Mouse (Mus musculus) NIH3T3 (cell line): ENCODE results near the gene Gm26897.

Experiments used
- DNase-seq: peaks from one replicate; pipeline ENCODE4 v3.0.0-alpha.2; 2012; ENCODE audit warnings: low read depth

Gene Gm26897

GRCm38 (mm10) chr5:111733851-111734250 lies at the start of gene Gm26897:
TSS of gene Gm26897 (plus strand) at chr5:111733924.
- no peak for DNase-seq

DNA sequence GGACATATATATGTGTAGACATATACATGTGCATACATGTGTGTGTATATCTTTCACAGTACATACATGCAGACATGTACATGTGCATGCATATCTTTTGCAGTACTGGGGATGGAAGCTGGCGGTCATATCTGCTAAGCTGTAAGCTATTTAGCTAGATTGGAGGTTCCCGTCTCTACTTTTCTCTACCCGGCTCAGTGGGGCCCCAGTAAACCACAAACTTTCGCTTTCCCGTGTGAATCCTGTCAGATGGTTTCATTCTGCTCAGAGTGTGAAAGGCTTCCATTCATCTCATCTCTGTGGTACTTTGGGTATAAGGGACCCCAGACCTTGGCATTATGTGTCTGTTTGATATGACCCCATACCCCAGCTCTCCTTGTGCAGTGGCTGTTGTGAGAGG lies 46.4 kb upstream of the Gm26897 start:
- DNase-seq: no peak

- no peak for DNase-seq
Observed at GRCm38 (mm10) chr5:111688584-111688983, 45.1 kb upstream of the Gm26897 start.

DNA sequence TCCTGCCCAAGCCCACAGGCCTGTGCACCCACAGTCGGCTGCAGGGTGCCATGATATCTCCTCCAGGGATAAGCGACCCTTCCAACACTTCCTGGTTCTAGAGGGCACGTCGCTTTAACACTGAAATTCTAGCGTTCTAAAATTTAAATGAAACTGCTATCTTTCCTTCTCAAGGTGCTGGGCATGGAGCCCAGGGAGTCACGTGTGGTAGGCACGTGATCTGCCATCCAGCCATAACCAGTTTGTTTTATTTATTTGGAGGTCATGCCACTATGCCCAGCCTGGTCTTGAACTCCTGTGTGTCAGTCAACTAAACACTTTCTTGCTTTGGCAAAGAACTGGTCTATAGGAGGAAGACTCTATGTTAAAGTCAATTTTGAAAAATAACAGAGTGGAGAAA lies 35.7 kb upstream of the Gm26897 start:
- DNase-seq: peak; percentile 66

DNA sequence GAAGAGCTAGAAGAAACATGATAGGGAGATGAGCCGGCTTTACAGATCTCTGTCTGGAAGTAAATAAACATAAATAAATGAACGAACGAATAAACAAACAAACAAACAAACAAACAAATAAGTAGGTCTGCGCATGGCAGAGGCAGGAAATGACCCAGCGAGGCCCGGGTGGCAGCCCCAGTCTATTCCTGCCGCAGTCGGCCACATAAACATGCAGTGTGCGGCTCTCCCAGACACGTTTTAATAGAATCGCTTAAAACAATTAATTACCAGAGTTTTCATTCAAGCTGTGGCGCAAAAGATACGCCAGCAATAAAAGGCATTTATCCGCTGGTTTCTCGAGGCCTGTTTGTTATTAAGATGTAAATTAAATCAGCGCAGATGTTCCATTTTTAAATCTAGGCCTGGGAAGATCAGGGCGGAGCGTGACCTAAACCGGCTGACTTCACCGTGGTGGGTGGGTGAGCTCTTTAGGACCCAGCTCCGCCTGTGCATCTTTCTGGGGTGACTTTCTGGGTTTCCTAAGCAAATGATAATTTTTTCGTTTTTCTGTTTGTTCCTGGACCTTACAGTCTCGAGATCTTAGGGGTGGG lies 33.9 kb upstream of the Gm26897 start:
- DNase-seq: no peak

DNA sequence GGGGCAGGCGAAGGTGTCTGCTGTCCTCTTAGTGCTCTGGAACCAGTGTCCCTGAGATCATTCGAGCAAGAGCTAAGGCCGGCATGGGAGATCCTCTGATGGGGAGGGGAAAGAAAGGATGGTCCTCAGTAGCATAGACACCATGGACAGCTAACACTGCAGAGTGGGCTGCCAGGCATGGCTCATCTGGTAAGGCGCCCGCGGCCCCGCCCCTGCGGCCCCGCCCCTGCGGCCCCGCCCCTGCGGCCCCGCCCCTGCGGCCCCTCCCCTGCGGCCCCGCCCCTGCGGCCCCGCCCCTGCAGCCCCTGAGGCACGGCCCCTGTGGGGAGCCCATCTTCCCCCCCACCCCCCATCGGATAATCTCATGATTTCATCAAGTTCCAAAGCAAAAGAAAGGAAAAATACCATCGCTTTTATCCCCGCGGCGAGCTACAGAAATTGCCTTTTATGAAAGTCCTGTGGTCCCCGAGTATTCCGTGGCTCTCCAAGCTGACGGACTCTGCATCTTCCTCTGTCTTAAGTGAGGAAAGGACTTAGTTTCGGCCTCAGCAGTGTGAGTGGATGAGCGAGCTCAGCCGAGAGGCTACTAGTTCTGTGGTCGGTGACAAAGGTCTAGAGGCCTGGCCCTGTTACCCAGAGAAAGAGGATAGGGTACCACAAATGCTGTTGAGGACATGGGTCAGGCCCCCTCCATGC lies 31.9 kb upstream of the Gm26897 start:
- DNase-seq: no peak

GRCm38 (mm10) chr5:111703586-111703985 lies 30.1 kb upstream of the Gm26897 start:
- no peak for DNase-seq

DNA sequence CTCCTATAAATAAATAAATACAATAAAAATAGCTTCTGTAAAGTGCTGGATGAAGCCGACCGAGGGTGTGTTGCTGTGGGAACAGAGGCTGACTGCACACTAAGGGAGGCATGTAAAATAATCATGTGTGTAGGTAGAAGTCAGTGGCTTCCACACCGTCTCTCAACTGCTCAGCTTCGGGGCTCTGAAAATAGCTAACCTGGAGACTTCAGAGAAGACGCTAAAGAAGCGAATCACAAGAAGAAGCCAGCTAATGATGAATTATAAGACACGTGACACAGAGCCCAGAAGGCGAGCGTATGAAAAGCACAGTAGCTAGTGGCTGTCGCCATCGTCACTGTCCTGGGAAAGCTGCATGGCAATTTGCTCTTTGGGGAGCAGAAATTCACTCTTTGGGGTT lies 29.4 kb upstream of the Gm26897 start:
- no peak for DNase-seq

- DNase-seq: no peak
Observed at GRCm38 (mm10) chr5:111709195-111709901, 24.4 kb upstream of the Gm26897 start.

- DNase-seq: no peak
Observed at GRCm38 (mm10) chr5:111719018-111719417, 14.7 kb upstream of the Gm26897 start.

GRCm38 (mm10) chr5:111720726-111721125 lies 13.0 kb upstream of the Gm26897 start:
- DNase-seq: no peak

DNA sequence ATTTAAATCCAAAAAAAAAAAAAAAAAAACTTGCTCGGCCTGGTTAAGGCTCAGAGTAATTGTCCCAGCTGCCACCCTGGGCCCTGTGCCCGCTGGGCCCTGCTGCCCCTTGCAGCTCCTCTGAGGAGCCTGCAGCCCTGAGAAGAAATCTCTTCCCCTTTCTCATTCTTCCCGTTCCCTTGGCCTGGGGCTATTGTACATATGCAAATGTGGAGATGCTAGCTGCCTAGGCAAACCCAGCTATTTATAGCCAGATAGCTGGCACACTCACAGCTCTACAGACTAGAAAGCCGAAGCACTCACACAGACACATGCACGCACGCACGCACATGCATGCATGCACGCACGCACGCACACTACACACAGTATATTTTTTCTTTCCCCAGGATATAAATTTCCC lies 9.0 kb upstream of the Gm26897 start:
- peak; percentile 60 for DNase-seq

DNA sequence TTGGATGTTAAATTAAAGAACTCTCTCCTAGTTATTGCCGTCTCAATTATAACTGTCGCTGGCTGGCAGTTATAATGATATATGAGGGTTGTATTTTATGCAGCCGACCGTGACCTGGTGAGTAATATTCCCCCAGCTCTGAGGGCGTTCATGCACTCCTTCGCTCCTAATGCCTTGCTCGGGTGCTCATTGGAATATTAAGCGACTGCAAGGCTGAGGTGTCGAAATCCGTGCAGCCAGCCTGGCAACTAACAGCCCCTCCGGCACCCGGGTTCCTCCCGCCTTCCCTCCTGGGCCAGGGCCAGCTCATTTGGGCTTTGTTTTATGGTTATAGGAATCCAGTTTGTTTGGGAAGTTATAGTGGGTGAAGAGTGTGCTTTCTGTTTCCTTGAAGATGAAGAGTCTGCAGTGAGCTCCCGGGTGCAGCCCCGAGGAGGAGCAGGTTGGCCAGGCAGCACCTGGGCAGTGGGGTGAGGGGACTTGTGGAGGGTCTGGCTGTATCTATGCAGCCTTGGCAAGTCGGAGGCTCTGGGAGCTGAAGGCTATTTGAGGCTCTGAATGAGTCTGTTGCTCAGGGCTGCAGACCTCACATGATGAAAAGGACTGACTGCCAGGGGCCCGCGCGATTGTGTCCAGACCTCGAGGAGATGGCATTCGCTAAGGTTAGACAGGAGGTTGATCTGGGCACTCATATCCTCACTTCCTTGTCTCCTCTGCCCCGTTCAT lies 8.4 kb upstream of the Gm26897 start:
- peak; percentile 65 for DNase-seq

GRCm38 (mm10) chr5:111728411-111728810 lies 5.3 kb upstream of the Gm26897 start:
- no peak for DNase-seq

- DNase-seq: no peak
Observed at GRCm38 (mm10) chr5:111730560-111731167, 3.1 kb upstream of the Gm26897 start.

- peak; percentile 63 for DNase-seq
Observed at GRCm38 (mm10) chr5:111732194-111732593, 1.5 kb upstream of the Gm26897 start.

GRCm38 (mm10) chr5:111739480-111739879 lies 5.8 kb downstream of the Gm26897 start:
- DNase-seq: no peak

- DNase-seq: no peak
Observed at GRCm38 (mm10) chr5:111740384-111741275, 6.9 kb downstream of the Gm26897 start.

GRCm38 (mm10) chr5:111741352-111741751 lies 7.6 kb downstream of the Gm26897 start:
- no peak for DNase-seq

DNA sequence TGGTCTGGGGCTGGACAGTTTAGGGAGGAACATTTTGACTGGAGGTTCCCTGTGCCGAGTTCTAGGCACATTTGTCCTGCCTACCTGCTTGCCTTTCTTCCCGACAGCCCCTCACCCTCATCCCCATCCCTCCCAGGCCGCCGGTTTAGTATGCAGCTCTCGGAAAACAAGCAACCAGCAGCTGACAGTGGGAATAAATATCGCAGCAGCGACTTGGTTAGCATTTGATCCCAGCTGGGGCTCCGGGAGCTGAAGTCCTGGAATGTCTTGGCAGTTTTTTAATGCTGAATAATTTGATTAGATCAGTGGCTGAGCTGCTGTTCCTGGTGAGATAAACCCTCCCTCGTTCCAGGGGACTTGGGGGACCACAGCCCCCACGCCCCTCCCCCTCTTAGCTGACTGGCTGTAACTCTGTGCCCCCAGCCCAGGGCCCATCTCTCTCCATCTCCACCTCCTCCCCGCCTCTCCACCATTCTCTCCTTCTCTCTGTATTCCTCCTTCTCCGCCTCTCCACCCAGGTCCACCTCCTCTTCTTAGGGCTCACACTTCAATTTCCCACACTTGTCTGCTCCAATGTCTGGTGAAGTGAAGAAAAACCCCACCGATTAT lies 8.7 kb downstream of the Gm26897 start:
- no peak for DNase-seq

DNA sequence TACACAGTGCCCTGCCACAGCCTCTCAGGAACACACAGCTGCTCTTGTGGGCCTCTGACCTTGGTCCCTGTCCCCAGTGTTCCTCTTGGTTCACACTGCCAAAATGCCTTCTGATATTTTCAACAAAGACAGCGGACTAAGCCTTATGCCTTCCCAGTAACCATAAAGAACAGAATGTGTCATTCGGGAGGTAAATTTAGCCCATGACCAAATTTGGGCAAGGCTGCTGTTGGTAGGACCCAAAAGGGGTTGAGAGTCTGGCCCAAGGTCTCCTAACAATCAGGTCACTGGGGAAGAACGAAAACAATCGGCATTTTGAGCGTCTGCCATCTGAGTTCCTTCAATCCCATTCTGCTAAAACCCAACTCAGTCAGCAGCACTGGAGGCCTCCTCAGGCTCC lies 15.9 kb downstream of the Gm26897 start:
- DNase-seq: no peak
